Mouse (Mus musculus): ENCODE results near the gene B3gnt8. TPM values are rescaled to one million over a fixed set of nuclear protein-coding genes. Genes with fewer than 3 reads are reported as not detected.

The B3gnt8 gene
- total and polyA plus RNA-seq, 3 experiments: 0.46 to 1.6 TPM; not detected in 1

DNA sequence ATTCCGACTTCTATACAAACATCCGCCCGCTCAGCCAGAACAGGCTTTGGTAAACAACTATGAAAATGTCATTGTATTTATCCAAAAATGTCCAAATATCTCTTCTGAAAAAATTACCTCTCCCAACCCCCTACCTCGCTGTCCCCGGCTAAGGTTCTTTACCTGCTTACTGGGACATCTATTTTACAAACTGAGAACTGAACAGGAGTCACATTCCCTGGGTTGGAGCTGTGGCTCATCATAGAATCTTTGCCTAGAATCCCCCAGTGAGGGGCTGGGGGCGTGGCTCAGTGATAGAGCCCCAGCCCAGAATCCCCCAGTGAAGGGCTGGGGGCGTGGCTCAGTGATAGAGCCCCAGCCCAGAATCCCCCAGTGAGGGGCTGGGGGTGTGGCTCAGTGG, 15.0 kb upstream of the B3gnt8 start:
- no peak overlapping the region for H3K4me3 ChIP-seq (ENCODE audit: control insufficient read depth in 1 of 2, insufficient read depth in 1 of 2, low read depth in 2 of 2, low read length in 2 of 2)
- DNase-seq (ENCODE audit: low read depth, low spot score): no peak
- H3K9me3 ChIP-seq (replicated peaks; ENCODE audit: insufficient read depth, low read length): no peaks in the 10 kb centered on the region
- TF ChIP-seq CHD1 (IDR thresholded peaks at IDR 0.05; ENCODE audit: low read depth, low read length) (no peak), MEF2A (IDR thresholded peaks at IDR 0.05; ENCODE audit: extremely low read depth, insufficient replicate concordance, low read depth, low read length, poor library complexity, severe bottlenecking) (no peak), ZMIZ1 (IDR thresholded peaks at IDR 0.05; ENCODE audit: low read depth, low read length) (no peak), ZNF384 (IDR thresholded peaks at IDR 0.05; ENCODE audit: low read depth, low read length) (no peak)
- no peaks in the 10 kb centered on the region for H3K27me3 ChIP-seq (ENCODE audit: control insufficient read depth in 1 of 2, insufficient read depth in 2 of 2, low read length in 2 of 2)
- H3K4me1 ChIP-seq (ENCODE audit: control insufficient read depth in 1 of 2, insufficient read depth in 2 of 2, low read length in 2 of 2): peaks cover 0 to 11% of the 10 kb centered on the region in 2 experiments; a peak in 2 of 4 replicates
- H3K36me3 ChIP-seq (ENCODE audit: control insufficient read depth in 1 of 2, insufficient read depth in 2 of 2, low read length in 2 of 2): peaks cover 0 to 7% of the 10 kb centered on the region in 2 experiments; a peak in 2 of 4 replicates
- H3K27ac ChIP-seq (ENCODE audit: control insufficient read depth, low read depth, low read length): no peak overlapping the region
- H3K9ac ChIP-seq (ENCODE audit: control insufficient read depth, low read depth, low read length, poor library complexity, severe bottlenecking): no peak overlapping the region
- H3K79me2 ChIP-seq (ENCODE audit: control insufficient read depth, insufficient read depth, low read length, poor library complexity): no peaks in the 10 kb centered on the region; the same call in 1 of the 2 replicates

DNA sequence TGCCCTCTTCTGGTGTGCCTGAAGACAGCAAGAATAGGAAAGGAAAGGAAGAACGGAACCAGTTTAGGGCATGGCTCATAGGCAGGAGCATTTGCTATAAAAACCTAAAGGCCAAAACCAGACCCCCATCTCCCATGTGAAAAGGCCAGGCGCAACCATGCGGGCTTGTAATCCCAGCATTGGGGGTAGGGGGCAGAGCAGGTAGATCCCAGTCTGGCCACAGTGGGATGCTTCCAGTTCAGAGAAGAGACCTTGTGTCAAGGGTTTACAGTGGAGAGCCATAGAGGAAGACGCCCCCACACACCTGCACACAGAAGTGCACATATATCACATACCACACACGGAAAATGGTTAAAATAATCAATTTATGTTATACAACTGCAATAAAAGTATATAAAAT, 12.4 kb upstream of the B3gnt8 start:
- H3K27ac ChIP-seq (ENCODE audit: control insufficient read depth, low read depth, low read length): no peak overlapping the region
- no peaks in the 10 kb centered on the region for H3K27me3 ChIP-seq (ENCODE audit: control insufficient read depth in 1 of 2, insufficient read depth in 2 of 2, low read length in 2 of 2)
- no peak overlapping the region for H3K4me3 ChIP-seq (ENCODE audit: control insufficient read depth in 1 of 2, insufficient read depth in 1 of 2, low read depth in 2 of 2, low read length in 2 of 2)
- no peaks in the 10 kb centered on the region for H3K79me2 ChIP-seq (ENCODE audit: control insufficient read depth, insufficient read depth, low read length, poor library complexity)
- no peaks in the 10 kb centered on the region for H3K9me3 ChIP-seq (replicated peaks; ENCODE audit: insufficient read depth, low read length)
- H3K9ac ChIP-seq (ENCODE audit: control insufficient read depth, low read depth, low read length, poor library complexity, severe bottlenecking): no peak overlapping the region
- no peaks in the 10 kb centered on the region for H3K36me3 ChIP-seq (ENCODE audit: control insufficient read depth in 1 of 2, insufficient read depth in 2 of 2, low read length in 2 of 2)
- TF ChIP-seq NELFE (IDR thresholded peaks at IDR 0.05; ENCODE audit: low read depth, low read length): no peak
- no peak for TF ChIP-seq GABPA (IDR thresholded peaks at IDR 0.05; ENCODE audit: low read depth, low read length)
- TF ChIP-seq E2F4 (IDR thresholded peaks at IDR 0.05; ENCODE audit: borderline replicate concordance, low read depth, low read length): no peak
- TF ChIP-seq ZC3H11A (IDR thresholded peaks at IDR 0.05; ENCODE audit: low read depth, low read length): no peak
- TF ChIP-seq SIN3A (IDR thresholded peaks at IDR 0.05; ENCODE audit: low read length): no peak
- no peak for TF ChIP-seq MAFK (IDR thresholded peaks at IDR 0.05; ENCODE audit: borderline replicate concordance, low read depth, low read length)
- TF ChIP-seq MYC (IDR thresholded peaks at IDR 0.05; ENCODE audit: low read depth, low read length): no peak
- TF ChIP-seq MAZ (IDR thresholded peaks at IDR 0.05; ENCODE audit: low read depth, low read length): no peak
- DNase-seq (ENCODE audit: low read depth, low spot score): no peak
- peaks cover 0 to 12% of the 10 kb centered on the region in 2 experiments; a peak in 2 of 4 replicates for H3K4me1 ChIP-seq (ENCODE audit: control insufficient read depth in 1 of 2, insufficient read depth in 2 of 2, low read length in 2 of 2)

DNA sequence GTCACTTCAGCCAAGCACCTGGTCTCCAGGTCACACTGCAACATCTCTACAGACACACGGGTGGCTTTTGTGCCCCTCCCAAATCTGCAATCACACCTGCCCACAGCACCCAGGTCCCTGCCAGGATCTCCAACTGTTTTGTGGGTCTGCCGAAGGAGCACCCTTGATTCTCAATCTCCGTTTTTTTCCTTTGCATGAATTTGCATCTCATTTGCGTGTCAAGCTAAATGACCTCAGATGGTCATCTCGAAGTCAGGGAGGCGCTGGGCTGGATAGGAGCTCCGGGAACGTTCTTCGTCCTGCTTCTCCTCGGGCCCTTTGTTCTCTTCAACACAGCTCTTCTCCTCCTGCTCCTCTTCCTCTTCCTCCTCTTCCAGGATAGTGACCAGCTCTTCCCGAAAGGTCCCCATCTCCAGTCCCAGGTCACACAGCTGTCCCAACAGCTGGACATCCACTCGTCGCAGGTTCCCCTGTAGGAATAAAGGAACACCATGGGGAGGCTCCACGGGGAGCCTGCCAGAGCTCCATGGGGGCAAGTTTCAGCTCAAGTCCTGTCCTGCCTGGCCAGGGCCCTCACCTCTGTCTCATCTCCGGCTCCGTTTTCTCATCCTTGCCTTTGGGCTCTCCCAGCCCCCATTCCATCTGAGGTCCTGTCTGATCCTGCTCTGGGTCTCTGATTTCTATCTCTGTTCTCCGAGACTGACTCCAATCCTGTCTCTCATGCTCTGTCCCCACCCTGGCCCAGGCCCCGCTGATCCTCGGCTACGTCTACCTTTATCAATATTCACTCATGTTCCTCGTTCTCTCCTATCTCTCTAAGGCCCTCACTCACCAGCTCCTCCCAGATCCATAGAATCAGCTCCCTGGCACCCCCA, 11.4 kb upstream of the B3gnt8 start:
- peaks cover 2 to 17% of the 10 kb centered on the region in 2 experiments; a peak in 3 of 4 replicates for H3K4me1 ChIP-seq (ENCODE audit: control insufficient read depth in 1 of 2, insufficient read depth in 2 of 2, low read length in 2 of 2)
- H3K36me3 ChIP-seq (ENCODE audit: control insufficient read depth in 1 of 2, insufficient read depth in 2 of 2, low read length in 2 of 2): peaks cover 0 to 4% of the 10 kb centered on the region in 2 experiments; a peak in 2 of 4 replicates
- H3K27ac ChIP-seq (ENCODE audit: control insufficient read depth, low read depth, low read length): no peak overlapping the region
- no peaks in the 10 kb centered on the region; the same call in 1 of the 2 replicates for H3K79me2 ChIP-seq (ENCODE audit: control insufficient read depth, insufficient read depth, low read length, poor library complexity)
- no peaks in the 10 kb centered on the region for H3K9me3 ChIP-seq (replicated peaks; ENCODE audit: insufficient read depth, low read length)
- no peak overlapping the region for H3K9ac ChIP-seq (ENCODE audit: control insufficient read depth, low read depth, low read length, poor library complexity, severe bottlenecking)
- H3K4me3 ChIP-seq (ENCODE audit: control insufficient read depth in 1 of 2, insufficient read depth in 1 of 2, low read depth in 2 of 2, low read length in 2 of 2): no peak overlapping the region
- DNase-seq (ENCODE audit: low read depth, low spot score): no peak
- no peaks in the 10 kb centered on the region for H3K27me3 ChIP-seq (ENCODE audit: control insufficient read depth in 1 of 2, insufficient read depth in 2 of 2, low read length in 2 of 2)
- no peak for TF ChIP-seq JUND (IDR thresholded peaks at IDR 0.05; ENCODE audit: low read depth, low read length)
- TF ChIP-seq TBP (IDR thresholded peaks at IDR 0.05; ENCODE audit: low read depth, low read length): no peak
- TF ChIP-seq ZC3H11A (IDR thresholded peaks at IDR 0.05; ENCODE audit: low read depth, low read length): no peak
- no peak for TF ChIP-seq EP300 (IDR thresholded peaks at IDR 0.05; ENCODE audit: low read depth in 1 of 2, low read length in 2 of 2)
- TF ChIP-seq POLR2A (IDR thresholded peaks at IDR 0.05; ENCODE audit: control insufficient read depth in 1 of 2, insufficient read depth in 1 of 2, low read depth in 1 of 2, low read length in 2 of 2, poor library complexity in 1 of 2): no peak
